Mouse (Mus musculus) heart, postnatal 14 days (tissue): ENCODE results near the gene Olfr156. TPM values are rescaled to one million over a fixed set of nuclear protein-coding genes. Genes with fewer than 3 reads are reported as not detected.

ENCODE experiments used
- total RNA-seq, 2 experiments: library from RNA; stranded (reverse); gene quantifications; 2 replicates each; pipeline ENCODE4 v1.2.3; 2021

Olfr156 gene
- total RNA-seq, 2 experiments from 2014 or later = not detected

Other genes starting within 250 kb of the Olfr156 start
- gene Rgp1, start 245.2 kb downstream of the Olfr156 start, total RNA-seq = 10 to 100 TPM; 32.3 to 41.6 TPM
- 10 to 100 TPM; 14.3 to 14.6 TPM for gene Gba2, start 245.0 kb downstream of the Olfr156 start, total RNA-seq
- not detected for gene Msmp, start 239.4 kb downstream of the Olfr156 start, total RNA-seq
- gene Npr2, start 192.0 kb downstream of the Olfr156 start, total RNA-seq = 10 to 100 TPM; 40.6 to 43.6 TPM
- gene Spag8, start 170.3 kb downstream of the Olfr156 start, total RNA-seq = under 1 TPM; 0.22 to 0.37 TPM
- gene Hint2, start 167.4 kb downstream of the Olfr156 start, total RNA-seq = 100 to 1,000 TPM; 122 to 128 TPM
- 10 to 100 TPM; 16.4 TPM for gene Tmem8b, start 154.9 kb downstream of the Olfr156 start, total RNA-seq
- under 1 TPM; 0.10 to 0.19 TPM for gene Fam221b, start 154.8 kb downstream of the Olfr156 start, total RNA-seq
- gene Olfr70, start 123.1 kb downstream of the Olfr156 start, total RNA-seq = not detected
- not detected for gene Olfr71, start 113.6 kb downstream of the Olfr156 start, total RNA-seq
- 1 to 10 TPM; 4.7 to 5.1 TPM for gene Hrct1, start 96.7 kb downstream of the Olfr156 start, total RNA-seq
- 1 to 10 TPM; 5.0 to 6.1 TPM for gene Spaar, start 93.9 kb downstream of the Olfr156 start, total RNA-seq
- not detected for gene Olfr159, start 52.9 kb downstream of the Olfr156 start, total RNA-seq
- gene Olfr157, start 16.3 kb upstream of the Olfr156 start, total RNA-seq = not detected
- gene Olfr155, start 27.7 kb upstream of the Olfr156 start, total RNA-seq = not detected
- 10 to 100 TPM in 1 of 2 experiments, 1 to 10 TPM in 1; 8.1 to 10.1 TPM for gene Reck, start 51.6 kb upstream of the Olfr156 start, total RNA-seq
- gene Glipr2, start 133.5 kb upstream of the Olfr156 start, total RNA-seq = 1 to 10 TPM; 5.5 to 8.9 TPM
- gene Ccin, start 159.6 kb upstream of the Olfr156 start, total RNA-seq = not detected
- gene Clta, start 180.6 kb upstream of the Olfr156 start, total RNA-seq = 10 to 100 TPM; 83.0 to 91.0 TPM